Mouse (Mus musculus) heart, postnatal 0 days (tissue): ENCODE data around the gene Ppip5k1. TPM values are rescaled to one million over a fixed set of nuclear protein-coding genes. Genes with fewer than 3 reads are reported as not detected.

ENCODE experiments used
- ATAC-seq: fragments of 200-750 bp; cut with Nextera tagmentation; 2 replicates; pipeline ENCODE4 v1.8.0; 2017; ENCODE audit warnings: low read depth, moderate number of reproducible peaks, moderate library complexity; ENCODE audit not compliant: insufficient read depth
- DNase-seq: peaks from one replicate; pipeline ENCODE4 v3.0.0-alpha.2; 2016; ENCODE audit warnings: low spot score
- H3K27ac ChIP-seq: fragments of 300-500 bp; sonication (generic); 2 replicates; pipeline ENCODE4 v1.5.1; 2014; ENCODE audit warnings: low read depth, mild to moderate bottlenecking
- H3K27me3 ChIP-seq: fragments of 300-500 bp; sonication (generic); 2 replicates; pipeline ENCODE4 v1.6.1; 2014; ENCODE audit warnings: low read length, mixed read lengths; ENCODE audit not compliant: control insufficient read depth, insufficient read depth
- H3K36me3 ChIP-seq: fragments of 300-500 bp; sonication (generic); replicated peaks from 2 replicates; pipeline ENCODE4 v1.6.1; 2014; ENCODE audit warnings: low read length, mixed read lengths; ENCODE audit not compliant: control insufficient read depth, insufficient read depth
- H3K4me1 ChIP-seq: fragments of 300-500 bp; sonication (generic); 2 replicates; pipeline ENCODE4 v1.6.1; 2014; ENCODE audit warnings: antibody characterized with exemption; ENCODE audit not compliant: control insufficient read depth, insufficient read depth
- H3K4me2 ChIP-seq: fragments of 300-500 bp; sonication (generic); 2 replicates; pipeline ENCODE4 v1.6.1; 2014; ENCODE audit warnings: low read depth, mild to moderate bottlenecking, low read length, moderate library complexity
- H3K4me3 ChIP-seq: fragments of 300-500 bp; sonication (generic); 2 replicates; pipeline ENCODE4 v1.5.1; 2014; ENCODE audit warnings: low read depth, low read length
- H3K9ac ChIP-seq: fragments of 300-500 bp; sonication (generic); replicated peaks from 2 replicates; pipeline ENCODE4 v1.6.1; 2014; ENCODE audit warnings: low read depth, low read length, mixed read lengths
- H3K9me3 ChIP-seq: fragments of 300-500 bp; sonication (generic); replicated peaks from 2 replicates; pipeline ENCODE4 v1.6.1; 2016; ENCODE audit warnings: low read length; ENCODE audit not compliant: control insufficient read depth
- CTCF ChIP-seq: IDR thresholded peaks from 2 replicates; pipeline ENCODE4 v1.5.1; 2016; ENCODE audit warnings: antibody characterized with exemption, control low read depth, low read depth
- EP300 ChIP-seq: IDR thresholded peaks from 2 replicates; pipeline ENCODE4 v1.6.1; 2016; ENCODE audit warnings: antibody characterized with exemption, low read depth
- WGBS: fragments of 180-500 bp; shearing (Covaris S2); extraction: QIAGEN DNeasy Blood & Tissue Kit; methylation state at CpG from one replicate; pipeline ENCODE4 v1.1.7; 2014; 5-methylcytosine and 5-hydroxymethylcytosine counted together
- polyA plus RNA-seq: library from polyadenylated mRNA; unstranded; fragments of >200 nt; fragmentation: Nextera tagmentation; extraction: Ambion mirVana; gene quantifications from 2 replicates; pipeline ENCODE4 v1.2.1, GENCODE M21; 2015
- total RNA-seq: library from RNA; depleted of rRNA; stranded (reverse); fragments of >200 nt; gene quantifications from 2 replicates; pipeline ENCODE4 v1.2.3, GENCODE M21; 2014; ENCODE audit warnings: low replicate concordance

Gene Ppip5k1
- total and polyA plus RNA-seq, 2 experiments from 2014 or later, result 5.2 to 9.0 TPM

DNA sequence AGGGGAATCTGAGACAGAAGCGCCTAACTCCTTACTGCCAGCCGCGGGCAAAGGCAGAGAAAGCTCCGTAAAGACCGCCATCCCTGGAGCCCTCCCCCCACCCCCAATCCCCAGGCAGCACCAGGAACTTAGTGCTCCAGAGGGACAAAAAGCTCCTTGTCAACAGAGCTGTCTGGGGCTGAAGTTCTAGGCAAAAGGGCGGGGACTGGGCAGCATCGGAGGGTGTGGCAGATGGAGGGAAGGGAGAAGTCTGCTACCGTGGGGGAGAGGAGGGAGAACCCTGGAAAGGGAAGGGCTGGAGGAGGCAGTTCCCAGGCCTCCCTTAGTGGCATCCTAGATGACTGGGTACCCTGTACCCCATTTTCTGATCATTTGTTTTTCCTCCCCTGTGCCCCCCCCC, 57.1 kb downstream of the Ppip5k1 start:
- Histone ChIP-seq H3K9ac (no peak overlapping the region), H3K4me2 (no peak overlapping the region), H3K4me3 (no peak overlapping the region)

DNA sequence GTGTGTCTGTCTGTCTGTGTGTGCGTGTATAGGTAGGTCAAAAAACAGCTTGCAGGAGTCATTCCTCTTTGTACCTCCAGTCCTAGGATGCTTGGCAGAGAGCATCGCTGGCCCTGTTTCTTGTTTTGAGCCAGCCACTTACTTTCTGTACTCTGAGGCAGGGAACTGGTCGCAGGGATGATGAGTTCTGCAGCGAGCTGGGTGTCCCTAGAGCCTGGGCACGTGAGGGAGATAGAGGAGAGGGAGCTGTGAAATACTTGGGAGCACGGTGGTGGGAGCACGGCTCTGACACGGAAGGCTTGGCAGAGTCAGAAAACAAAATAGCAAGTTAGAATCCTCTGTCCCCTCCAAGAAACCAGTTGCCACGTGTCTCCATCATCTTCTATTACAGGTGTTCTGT, 57.5 kb downstream of the Ppip5k1 start:
- Histone ChIP-seq H3K27ac (no peak overlapping the region), H3K4me2 (no peak overlapping the region), H3K9me3 (no peaks in the 10 kb centered on the region), H3K36me3 (peaks cover 29% of the 10 kb centered on the region), H3K9ac (no peak overlapping the region), H3K4me3 (no peak overlapping the region), H3K4me1 (peaks cover 26% of the 10 kb centered on the region), H3K27me3 (no peaks in the 10 kb centered on the region)
- ATAC-seq (no peak), DNase-seq (no peak)
- WGBS, result 18% methylated on average over 9 of the region's 9 CpGs
- no peak for TF ChIP-seq CTCF
- no peak for TF ChIP-seq EP300

More for the DNA sequence above, 57.1 kb downstream of the Ppip5k1 start:
- H3K36me3 ChIP-seq, result peaks cover 33% of the 10 kb centered on the region
- TF ChIP-seq CTCF, result no peak
- no peak for TF ChIP-seq EP300
- H3K27me3 ChIP-seq, result no peaks in the 10 kb centered on the region
- H3K27ac ChIP-seq, result no peak overlapping the region
- H3K4me1 ChIP-seq, result peaks cover 26% of the 10 kb centered on the region
- DNase-seq (no peak), ATAC-seq (no peak)
- WGBS, result 15% methylated on average over 8 of the region's 8 CpGs
- no peaks in the 10 kb centered on the region for H3K9me3 ChIP-seq

DNA sequence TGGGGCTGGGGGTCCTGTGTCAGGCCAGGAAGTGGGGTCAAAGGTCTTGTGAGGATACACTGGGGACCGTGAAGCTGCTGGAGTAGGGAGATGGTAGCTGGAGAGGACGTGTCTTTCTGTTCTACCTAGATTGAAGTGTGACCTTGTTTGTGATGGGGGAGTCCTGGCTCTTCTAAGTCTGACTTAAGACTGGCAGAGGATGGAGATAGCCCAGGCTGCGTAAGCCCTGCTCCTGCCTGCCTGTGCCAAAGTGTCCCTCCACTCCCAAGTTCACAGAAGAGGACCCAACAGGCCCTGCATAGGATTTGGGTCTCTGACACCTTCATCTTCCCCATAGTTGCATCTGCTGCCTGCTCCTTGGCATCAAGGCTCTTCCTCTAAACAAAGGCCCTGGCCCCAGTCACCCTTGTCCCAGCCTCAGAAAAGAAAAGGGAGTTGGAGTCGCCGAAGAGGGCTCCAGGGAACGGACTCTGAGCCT, 58.4 kb downstream of the Ppip5k1 start:
- ATAC-seq (no peak), DNase-seq (no peak)
- WGBS, result 23% methylated on average over 6 of the region's 6 CpGs
- Histone ChIP-seq H3K9ac (no peak overlapping the region), H3K36me3 (peaks cover 21% of the 10 kb centered on the region), H3K9me3 (no peaks in the 10 kb centered on the region), H3K4me2 (peak overlapping the region; percentile 79), H3K27ac (no peak overlapping the region), H3K4me3 (peak overlapping the region; percentile 54), H3K27me3 (no peaks in the 10 kb centered on the region), H3K4me1 (peaks cover 26% of the 10 kb centered on the region)
- no peak for TF ChIP-seq CTCF
- no peak for TF ChIP-seq EP300

DNA sequence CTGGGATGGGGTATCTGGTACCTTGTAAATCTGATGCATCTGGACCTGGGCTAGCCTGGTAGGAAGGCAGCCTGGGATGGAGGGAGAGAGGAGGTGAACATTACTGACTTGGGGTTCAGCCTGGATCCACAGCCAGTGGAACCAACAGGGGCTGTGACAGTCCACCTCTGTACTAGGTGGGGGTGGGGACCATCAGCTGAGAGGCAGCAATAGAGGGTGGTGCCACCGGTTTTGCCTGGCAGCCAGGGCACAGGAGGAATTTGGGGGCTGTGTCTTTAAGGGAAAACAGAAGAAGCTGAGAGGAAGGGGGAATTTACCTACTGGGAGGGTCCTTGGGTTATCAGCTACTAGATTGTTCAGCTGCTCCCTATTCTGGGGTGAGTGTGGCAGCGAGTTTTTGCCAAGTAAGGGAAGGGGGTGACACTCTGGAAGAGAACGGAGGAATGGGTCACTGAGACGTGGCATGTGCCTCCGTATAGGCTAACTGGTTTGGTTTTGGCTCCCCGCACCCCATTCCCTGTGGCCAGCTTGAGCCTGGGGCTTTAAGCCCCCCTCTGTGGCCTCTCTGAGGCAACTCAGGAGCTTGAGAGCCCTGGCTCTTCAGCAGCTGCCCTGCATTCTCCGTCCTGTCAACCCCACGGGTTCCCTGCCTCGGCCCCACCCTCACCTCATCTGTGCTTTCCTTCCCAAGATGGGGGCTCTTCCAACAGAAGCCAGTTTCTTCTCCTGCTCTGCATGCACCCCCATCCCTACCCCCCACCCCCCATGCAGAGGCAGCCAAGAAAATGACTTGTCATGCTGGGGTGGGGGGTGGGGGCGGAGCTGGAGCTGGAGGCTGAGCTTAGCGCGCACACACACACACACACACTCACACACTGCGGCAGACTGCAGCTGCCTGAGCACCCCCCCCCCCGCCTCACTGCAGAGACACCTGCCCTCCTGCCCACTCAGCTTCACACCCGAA, 59.3 kb downstream of the Ppip5k1 start:
- Histone ChIP-seq H3K27me3 (peaks cover 3% of the 10 kb centered on the region), H3K9ac (peak overlapping the region; percentile 57; the same call in 1 of the 2 replicates), H3K4me1 (peaks cover 26% of the 10 kb centered on the region), H3K4me3 (peak overlapping the region; percentile 54), H3K36me3 (peaks cover 17% of the 10 kb centered on the region), H3K9me3 (no peaks in the 10 kb centered on the region), H3K4me2 (peak overlapping the region; percentile 79), H3K27ac (peak overlapping the region; percentile 94)
- 7% methylated on average over 15 of the region's 15 CpGs for WGBS
- TF ChIP-seq CTCF (no peak), EP300 (no peak)
- peak; percentile 31 for DNase-seq
- peak; percentile 17; the same call in 1 of the 2 replicates for ATAC-seq

DNA sequence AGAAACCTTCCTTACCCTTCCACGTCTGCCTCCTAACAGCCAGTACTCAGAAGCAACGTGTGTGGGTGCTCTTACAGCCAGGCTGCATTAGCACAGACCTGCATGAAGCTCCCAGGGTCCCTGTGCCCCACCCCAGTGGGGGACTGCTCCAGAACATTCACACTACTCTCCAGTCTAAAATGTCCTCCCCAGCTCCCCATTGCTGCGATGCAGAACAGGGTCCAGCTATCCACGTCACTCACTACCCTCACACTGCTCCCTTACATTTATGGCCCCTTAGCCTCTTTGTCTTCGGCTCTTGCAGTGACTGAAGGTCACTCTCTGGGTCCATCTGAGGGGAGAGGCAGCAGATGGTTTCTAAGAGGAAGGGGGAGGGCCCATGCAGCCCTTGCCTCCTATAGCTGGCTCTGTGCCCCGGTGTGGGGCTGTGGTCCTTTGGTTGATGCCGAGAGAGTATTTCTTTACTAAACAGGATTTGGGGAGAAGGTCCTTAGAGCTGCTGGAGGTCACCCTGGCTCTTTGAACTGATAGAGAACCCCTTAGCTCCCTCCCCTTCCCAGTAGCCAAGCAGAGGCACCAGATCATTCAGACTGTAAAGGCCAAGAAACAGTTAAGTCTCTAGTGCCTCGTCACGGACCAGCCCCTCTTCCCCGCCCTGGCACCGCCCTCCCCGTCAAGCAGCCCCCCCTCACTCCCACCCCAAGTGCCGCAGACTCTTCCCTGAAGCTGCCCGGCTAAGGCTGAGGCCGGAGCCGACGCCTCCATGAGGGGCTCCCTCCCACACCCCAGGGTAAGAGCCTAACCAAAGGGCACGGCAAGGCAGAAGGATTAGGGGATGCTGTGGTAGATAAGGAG, 60.2 kb downstream of the Ppip5k1 start:
- ATAC-seq (peak; percentile 62), DNase-seq (peak; percentile 80)
- H3K9ac ChIP-seq, result peak overlapping the region; percentile 57
- H3K9me3 ChIP-seq, result no peaks in the 10 kb centered on the region
- H3K36me3 ChIP-seq, result peaks cover 9% of the 10 kb centered on the region; the same call in 1 of the 2 replicates
- H3K4me2 ChIP-seq, result peak overlapping the region; percentile 79
- H3K27ac ChIP-seq, result peak overlapping the region; percentile 94
- H3K27me3 ChIP-seq, result peaks cover 10% of the 10 kb centered on the region
- H3K4me1 ChIP-seq, result peaks cover 26% of the 10 kb centered on the region
- H3K4me3 ChIP-seq, result peak overlapping the region; percentile 54
- TF ChIP-seq EP300, result no peak
- TF ChIP-seq CTCF, result no peak
- WGBS, result 3% methylated on average over 18 of the region's 18 CpGs
